Mouse (Mus musculus) MEL (cell line): ENCODE measurements around the gene 4931406P16Rik. TPM values are rescaled to one million over a fixed set of nuclear protein-coding genes. Genes with fewer than 3 reads are reported as not detected.

ENCODE experiments used
- DNase-seq: peaks from one replicate; pipeline ENCODE4 v3.0.0; 2011; ENCODE audit warnings: low read depth, low spot score
- H3K27ac ChIP-seq: 2 replicates; pipeline ENCODE4 v1.5.1; 2012; ENCODE audit warnings: low read depth, mild to moderate bottlenecking, control low read depth, low read length, moderate library complexity; ENCODE audit not compliant: control insufficient read depth
- H3K27me3 ChIP-seq, 2 experiments: fragments of 150-350 bp in 1 of 2; sonication (generic) in 1 of 2; 2 replicates each; pipeline ENCODE4 v1.6.1; 2012; ENCODE audit warnings: low read length in 2 of 2, mild to moderate bottlenecking in 2 of 2, improper control_type of control experiment in 1 of 2, moderate library complexity in 1 of 2; ENCODE audit not compliant: insufficient read depth in 2 of 2, control insufficient read depth in 1 of 2
- H3K36me3 ChIP-seq, 2 experiments: 2 replicates each; pipeline ENCODE4 v1.6.1; 2012 to 2014; ENCODE audit warnings: low read length in 2 of 2, improper control_type of control experiment in 1 of 2, inconsistent platforms in 1 of 2, mild to moderate bottlenecking in 1 of 2; ENCODE audit not compliant: insufficient read depth in 2 of 2, control insufficient read depth in 1 of 2
- H3K4me1 ChIP-seq, 2 experiments: fragments of 150-350 bp in 1 of 2; sonication (generic) in 1 of 2; 2 replicates each; pipeline ENCODE4 v1.6.1; 2012; ENCODE audit warnings: low read length in 2 of 2, improper control_type of control experiment in 1 of 2, mild to moderate bottlenecking in 1 of 2; ENCODE audit not compliant: insufficient read depth in 2 of 2, control insufficient read depth in 1 of 2
- H3K4me3 ChIP-seq, 2 experiments: fragments of 150-350 bp in 1 of 2; sonication (generic) in 1 of 2; 2 replicates each; pipeline ENCODE4 v1.5.1; 2012; ENCODE audit warnings: low read depth in 2 of 2, low read length in 2 of 2, mild to moderate bottlenecking in 2 of 2, moderate library complexity in 2 of 2, control low read depth in 1 of 2, improper control_type of control experiment in 1 of 2; ENCODE audit not compliant: control insufficient read depth in 1 of 2, insufficient read depth in 1 of 2
- H3K79me2 ChIP-seq: 2 replicates; pipeline ENCODE4 v1.6.1; 2012; ENCODE audit warnings: mild to moderate bottlenecking, low read length, moderate library complexity; ENCODE audit not compliant: control insufficient read depth, poor library complexity, insufficient read depth
- H3K9ac ChIP-seq: 2 replicates; pipeline ENCODE4 v1.6.1; 2012; ENCODE audit warnings: low read depth, mild to moderate bottlenecking, control low read depth, low read length, moderate library complexity; ENCODE audit not compliant: control insufficient read depth, poor library complexity, severe bottlenecking
- H3K9me3 ChIP-seq: fragments of 150-350 bp; sonication (generic); replicated peaks from 2 replicates; pipeline ENCODE4 v1.6.1; 2012; ENCODE audit warnings: mild to moderate bottlenecking, low read length, improper control_type of control experiment, moderate library complexity; ENCODE audit not compliant: insufficient read depth
- CHD1 ChIP-seq: IDR thresholded peaks from 2 replicates; pipeline ENCODE4 v1.6.1; 2012; ENCODE audit warnings: low read depth, mild to moderate bottlenecking, inconsistent platforms, low read length, improper control_type of control experiment
- EP300 ChIP-seq, 2 experiments: IDR thresholded peaks; 2 replicates each; pipeline ENCODE4 v1.6.1; 2011; ENCODE audit warnings: improper control_type of control experiment in 2 of 2, low read length in 2 of 2, low read depth in 1 of 2, mild to moderate bottlenecking in 1 of 2
- GATA1 ChIP-seq: IDR thresholded peaks from 2 replicates; pipeline ENCODE4 v1.6.1; 2011; ENCODE audit warnings: low read depth, low read length, improper control_type of control experiment
- HCFC1 ChIP-seq: IDR thresholded peaks from 2 replicates; pipeline ENCODE4 v1.6.1; 2012; ENCODE audit warnings: low read depth, mild to moderate bottlenecking, inconsistent platforms, low read length, improper control_type of control experiment, moderate library complexity
- MAFK ChIP-seq: IDR thresholded peaks from 2 replicates; pipeline ENCODE4 v1.6.1; 2011; ENCODE audit warnings: low read depth, mild to moderate bottlenecking, low read length, improper control_type of control experiment, borderline replicate concordance
- MAX ChIP-seq: IDR thresholded peaks from 2 replicates; pipeline ENCODE4 v1.6.1; 2011; ENCODE audit warnings: low read length, improper control_type of control experiment
- MXI1 ChIP-seq: IDR thresholded peaks from 2 replicates; pipeline ENCODE4 v1.6.1; 2011; ENCODE audit warnings: mild to moderate bottlenecking, low read depth, low read length, improper control_type of control experiment
- MYB ChIP-seq: IDR thresholded peaks from 2 replicates; pipeline ENCODE4 v1.6.1; 2011; ENCODE audit warnings: mild to moderate bottlenecking, low read depth, low read length, improper control_type of control experiment
- NELFE ChIP-seq: IDR thresholded peaks from 2 replicates; pipeline ENCODE4 v1.6.1; 2011; ENCODE audit warnings: low read depth, low read length, improper control_type of control experiment
- POLR2A ChIP-seq, 2 experiments: IDR thresholded peaks; 2 replicates each; pipeline ENCODE4 v1.6.1; 2011 to 2012; ENCODE audit warnings: low read length in 2 of 2, mild to moderate bottlenecking in 2 of 2, control low read depth in 1 of 2, improper control_type of control experiment in 1 of 2, low read depth in 1 of 2, moderate library complexity in 1 of 2; ENCODE audit not compliant: control insufficient read depth in 1 of 2, insufficient read depth in 1 of 2, poor library complexity in 1 of 2
- TAL1 ChIP-seq: IDR thresholded peaks from 2 replicates; pipeline ENCODE4 v1.6.1; 2012; ENCODE audit warnings: mild to moderate bottlenecking, inconsistent platforms, low read length, moderate library complexity, mixed read lengths
- TCF12 ChIP-seq: IDR thresholded peaks from 2 replicates; pipeline ENCODE4 v1.6.1; 2014; ENCODE audit warnings: low read depth, mild to moderate bottlenecking, inconsistent platforms, low read length, improper control_type of control experiment, moderate library complexity
- UBTF ChIP-seq: IDR thresholded peaks from 2 replicates; pipeline ENCODE4 v1.6.1; 2012; ENCODE audit warnings: low read depth, mild to moderate bottlenecking, inconsistent platforms, low read length, improper control_type of control experiment, moderate library complexity, borderline replicate concordance; ENCODE audit not compliant: insufficient read depth
- ZC3H11A ChIP-seq: IDR thresholded peaks from 2 replicates; pipeline ENCODE4 v1.6.1; 2012; ENCODE audit warnings: low read depth, mild to moderate bottlenecking, inconsistent platforms, low read length, improper control_type of control experiment
- ZNF384 ChIP-seq: IDR thresholded peaks from 2 replicates; pipeline ENCODE4 v1.6.1; 2012; ENCODE audit warnings: low read depth, mild to moderate bottlenecking, inconsistent platforms, low read length, improper control_type of control experiment
- polyA plus RNA-seq, 2 experiments: library from polyadenylated mRNA; stranded (reverse) in 1 of 2; unstranded in 1 of 2; fragments of >175 nt in 1 of 2; fragments of >200 nt in 1 of 2; gene quantifications; 2 replicates each; pipeline versions ENCODE4 v1.2.1 to v1.2.4; 2012; ENCODE audit warnings: low replicate concordance in 2 of 2, low read depth in 1 of 2; ENCODE audit not compliant: insufficient read length in 2 of 2, insufficient read depth in 1 of 2, missing spikeins in 1 of 2
- total RNA-seq: library from RNA; depleted of rRNA; stranded (reverse); fragments of 300-350 nt; gene quantifications from 2 replicates; pipeline ENCODE4 v1.2.3, GENCODE M21; 2012

4931406P16Rik gene
- total and polyA plus RNA-seq, 3 experiments, result 7.8 to 18.0 TPM; not detected in 1

- H3K4me1 ChIP-seq, result peaks cover 0 to 2% of the 10 kb centered on the region in 2 experiments; a peak in 1 of 4 replicates
- no peaks in the 10 kb centered on the region for H3K9me3 ChIP-seq
- H3K4me3 ChIP-seq, result no peak overlapping the region
- H3K27me3 ChIP-seq, result no peaks in the 10 kb centered on the region
- DNase-seq, result no peak
- peaks cover 0 to 5% of the 10 kb centered on the region in 2 experiments; a peak in 2 of 4 replicates for H3K36me3 ChIP-seq
- TF ChIP-seq EP300 (IDR thresholded peaks at IDR 0.05; ENCODE audit: low read depth in 1 of 2, low read length in 2 of 2) (no peak), TAL1 (no peak), UBTF (no peak), GATA1 (no peak), CHD1 (no peak)
- H3K27ac ChIP-seq, result no peak overlapping the region
- no peaks in the 10 kb centered on the region; the same call in 1 of the 2 replicates for H3K79me2 ChIP-seq
- no peak overlapping the region for H3K9ac ChIP-seq
Observed at GRCm38 (mm10) chr7:34296124-34296523, 17.2 kb downstream of the 4931406P16Rik start.

- no peak overlapping the region for H3K9ac ChIP-seq
- TF ChIP-seq MXI1 (no peak), MAFK (no peak), CHD1 (no peak), NELFE (no peak), MAX (no peak), HCFC1 (no peak), POLR2A (IDR thresholded peaks at IDR 0.05; ENCODE audit: control insufficient read depth in 1 of 2, insufficient read depth in 1 of 2, low read depth in 1 of 2, low read length in 2 of 2, poor library complexity in 1 of 2) (no peak), ZNF384 (no peak), TCF12 (no peak), MYB (no peak)
Observed at GRCm38 (mm10) chr7:34292633-34293032, 20.7 kb downstream of the 4931406P16Rik start.

GRCm38 (mm10) chr7:34291265-34291664 lies 22.1 kb downstream of the 4931406P16Rik start:
- Histone ChIP-seq H3K9ac (no peak overlapping the region), H3K4me3 (no peak overlapping the region), H3K27me3 (no peaks in the 10 kb centered on the region), H3K9me3 (no peaks in the 10 kb centered on the region), H3K27ac (no peak overlapping the region), H3K36me3 (peaks cover 0 to 5% of the 10 kb centered on the region in 2 experiments; a peak in 3 of 4 replicates), H3K4me1 (peaks cover 2 to 4% of the 10 kb centered on the region in 2 experiments; a peak in 2 of 4 replicates), H3K79me2 (no peaks in the 10 kb centered on the region; the same call in 1 of the 2 replicates)
- TF ChIP-seq GATA1, result peak; percentile 39; the same call in 1 of the 2 replicates
- TF ChIP-seq EP300 (IDR thresholded peaks at IDR 0.05; ENCODE audit: low read depth in 1 of 2, low read length in 2 of 2), result peak in 1 of 2 experiments; percentile 34; a peak in 1 of 4 replicates
- TF ChIP-seq ZC3H11A, result no peak
- DNase-seq, result peak; percentile 21

More at GRCm38 (mm10) chr7:34292633-34293032, 20.7 kb downstream of the 4931406P16Rik start:
- Histone ChIP-seq H3K27me3 (no peaks in the 10 kb centered on the region), H3K4me1 (peaks cover 2 to 4% of the 10 kb centered on the region in 2 experiments; a peak in 2 of 4 replicates), H3K9me3 (no peaks in the 10 kb centered on the region), H3K27ac (no peak overlapping the region), H3K4me3 (no peak overlapping the region), H3K36me3 (peaks cover 0 to 5% of the 10 kb centered on the region in 2 experiments; a peak in 2 of 4 replicates), H3K79me2 (no peaks in the 10 kb centered on the region; the same call in 1 of the 2 replicates)
- no peak for DNase-seq
